Mouse (Mus musculus): ENCODE measurements at regions not wholly inside any gene's neighbourhood (a gene's known extent, or its start where the extent isn't known, plus 50 kb on each side); places are given as distances from the start of the nearest gene placed in this dataset.

DNA sequence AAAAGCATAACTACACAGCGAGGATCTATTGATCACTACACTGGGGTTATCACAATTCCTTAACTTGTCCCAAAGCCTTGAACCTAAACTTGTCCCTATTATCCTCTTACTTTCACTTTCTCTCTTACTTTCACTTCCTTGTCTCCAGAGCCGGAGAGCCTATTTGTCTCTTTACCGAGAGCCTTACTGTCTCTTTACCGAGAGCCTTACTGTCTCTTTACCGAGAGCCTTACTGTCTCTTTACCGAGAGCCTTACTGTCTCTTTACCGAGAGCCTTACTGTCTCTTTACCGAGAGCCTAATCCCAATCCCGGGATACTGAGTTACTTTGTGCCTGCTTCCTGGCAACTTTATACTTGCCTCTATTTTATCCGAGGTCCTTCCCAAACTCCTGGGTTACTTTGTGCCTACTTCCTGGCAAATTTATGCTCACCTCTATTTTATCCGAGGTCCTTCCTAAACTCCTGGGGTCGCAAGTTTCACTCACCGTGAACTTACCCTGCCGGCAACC is 335.3 kb upstream of the Ccng1 start:
- DNase-seq (ENCODE audit: low spot score), result peak; percentile 6

DNA sequence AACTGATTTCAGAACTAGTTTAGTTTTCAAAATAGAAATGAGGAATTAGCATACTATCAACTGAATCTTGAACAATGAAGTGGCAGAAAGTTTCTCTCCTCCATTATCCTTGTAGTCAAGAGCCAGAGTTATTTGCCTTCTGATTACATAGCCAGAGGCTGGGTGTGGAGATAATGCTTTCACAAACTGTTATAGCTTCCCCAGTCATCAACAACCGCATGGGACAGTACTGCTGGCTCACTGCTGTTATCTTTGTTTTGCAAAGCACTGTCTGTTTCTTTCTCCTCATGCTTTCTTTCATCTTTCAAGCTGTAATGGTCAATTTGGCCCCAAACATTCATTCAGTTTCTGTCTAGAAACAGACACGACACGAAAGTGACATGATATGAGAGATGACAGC is 308.5 kb upstream of the Ccng1 start:
- DNase-seq (ENCODE audit: low spot score), result no peak

DNA sequence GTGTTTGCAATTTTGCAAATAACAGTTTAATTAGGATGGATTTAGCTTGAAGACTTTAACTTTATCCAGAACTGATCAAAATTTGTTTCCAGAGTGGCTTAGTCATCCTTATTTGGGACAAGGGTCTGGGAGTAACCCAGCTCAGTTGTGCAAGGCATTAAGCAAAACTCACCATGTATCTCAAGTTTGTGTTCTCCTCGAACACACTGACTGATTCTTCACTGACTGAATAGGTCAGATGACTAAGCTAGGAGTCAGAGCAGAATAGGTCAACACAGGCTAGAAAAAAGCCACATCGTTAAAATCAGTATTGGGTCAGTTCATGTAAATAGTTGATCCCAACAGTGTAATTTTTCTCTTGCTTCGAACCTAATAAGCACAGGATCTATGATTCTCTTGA is 302.7 kb upstream of the Ccng1 start:
- DNase-seq (ENCODE audit: low spot score), result no peak

DNA sequence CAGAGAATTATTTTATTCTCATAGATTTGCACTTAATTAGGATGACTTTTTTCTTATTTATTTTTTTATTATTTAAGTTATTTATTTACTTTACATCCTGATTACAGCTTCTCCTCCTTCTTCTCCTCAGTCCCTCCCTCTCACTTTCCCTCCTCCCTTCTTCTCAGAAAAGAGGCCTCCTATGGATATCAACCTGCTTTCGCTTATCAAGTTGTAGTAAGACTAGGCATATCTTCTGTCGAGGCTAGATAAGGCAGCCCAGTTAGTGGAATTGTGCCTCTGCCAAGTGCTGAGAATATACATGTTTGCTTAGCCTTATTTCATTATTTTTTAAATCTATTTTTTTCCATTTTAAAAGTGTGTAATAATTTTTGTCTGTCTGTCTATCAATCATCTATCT is 274.9 kb upstream of the Ccng1 start:
- DNase-seq (ENCODE audit: low spot score), result no peak

DNA sequence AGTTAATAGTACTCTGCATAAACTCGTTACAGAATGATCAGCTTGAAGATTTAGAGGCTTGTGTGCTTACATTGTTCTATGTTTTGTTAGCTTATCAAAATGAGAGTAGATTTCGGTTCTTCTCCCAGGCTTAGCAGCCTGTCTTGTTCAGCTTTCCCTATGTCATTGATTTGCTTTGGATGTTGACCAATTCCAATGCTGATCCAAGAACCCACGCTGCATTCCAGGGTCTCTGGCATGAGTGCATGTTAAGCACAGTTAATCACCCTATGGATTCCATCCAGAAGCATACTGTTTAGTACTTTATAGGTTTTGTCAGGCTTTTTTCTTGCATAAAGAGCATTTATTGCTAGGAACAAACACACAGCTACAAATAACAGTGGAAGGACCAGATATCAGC is 255.0 kb upstream of the Ccng1 start:
- no peak for DNase-seq (ENCODE audit: low spot score)

DNA sequence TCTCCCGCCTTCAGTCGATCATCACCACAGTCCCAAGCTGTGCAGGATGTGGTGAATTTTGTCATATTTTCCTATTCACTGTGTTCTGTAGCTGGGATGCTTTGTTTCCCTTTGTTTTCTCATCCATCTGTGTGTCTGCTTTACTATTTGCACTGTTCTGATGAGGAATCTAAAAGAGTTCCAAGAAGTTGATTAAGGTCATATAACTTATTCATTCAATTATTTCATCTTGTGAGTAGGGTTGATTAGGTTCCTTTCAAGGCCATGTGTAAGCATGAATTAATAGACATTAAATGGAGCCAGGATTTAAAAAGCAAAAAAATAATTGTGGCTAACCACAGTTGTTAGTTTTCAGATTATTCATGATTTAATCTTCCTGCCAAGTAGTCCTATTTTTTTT is 217.7 kb upstream of the Ccng1 start:
- no peak for DNase-seq (ENCODE audit: low spot score)

DNA sequence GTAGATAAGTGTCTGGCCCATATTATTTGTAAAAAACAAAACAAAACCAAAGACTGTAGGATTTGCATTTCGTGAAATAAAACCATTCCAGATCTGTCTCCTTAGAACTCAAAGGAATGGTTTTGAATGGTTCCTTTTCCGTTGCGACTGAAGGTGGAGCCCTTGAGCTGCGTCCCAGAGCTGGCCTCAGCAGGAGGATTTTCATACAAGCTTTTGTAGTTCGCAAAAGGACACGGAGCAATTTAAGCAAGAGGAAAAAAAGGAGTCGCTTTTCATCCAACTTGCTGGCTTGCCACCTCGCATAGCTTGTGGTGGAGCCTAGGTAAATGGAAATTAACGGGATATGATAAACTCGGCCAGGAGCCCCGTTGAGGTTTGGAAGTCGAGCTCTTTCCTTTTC is 172.1 kb upstream of the Ccng1 start:
- peak; percentile 56 for DNase-seq (ENCODE audit: low spot score)

DNA sequence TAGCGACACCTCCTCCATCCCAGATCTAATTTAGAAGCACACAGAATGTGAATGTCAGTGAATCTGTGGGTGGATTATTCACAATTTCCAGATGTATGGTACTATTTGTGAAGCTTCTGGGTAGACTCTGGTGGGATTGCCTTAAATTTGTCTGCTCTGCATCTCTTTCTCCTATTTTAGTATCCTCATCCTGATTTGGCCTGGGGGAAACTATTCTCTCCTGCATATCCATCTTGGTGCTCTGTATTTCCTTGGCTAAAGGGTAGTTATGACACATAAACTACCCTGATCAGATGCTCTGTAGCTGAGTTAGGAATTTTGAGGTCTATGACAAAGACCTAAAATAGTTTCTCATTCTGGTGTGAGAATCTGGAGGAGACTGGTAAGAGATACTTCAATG is 136.4 kb upstream of the Ccng1 start:
- DNase-seq (ENCODE audit: low spot score), result no peak

DNA sequence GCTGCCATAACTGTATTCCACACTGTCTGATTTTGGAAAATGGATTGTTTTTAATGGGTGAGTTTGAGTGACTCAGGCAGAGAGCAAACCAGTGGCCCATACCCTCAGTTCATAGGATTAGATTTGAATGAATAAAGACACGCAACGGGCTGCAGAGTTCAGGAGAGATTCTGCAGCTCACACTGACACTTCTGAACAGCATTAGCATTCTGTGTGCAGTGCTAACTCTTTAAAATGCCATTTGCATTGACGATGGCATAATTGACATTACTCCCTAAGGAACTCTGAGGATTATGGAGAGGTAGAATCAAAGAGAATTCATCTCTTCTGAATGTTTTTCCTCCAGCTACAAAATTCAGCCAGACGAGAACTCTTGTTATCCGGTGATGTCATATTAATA is 129.4 kb upstream of the Ccng1 start:
- DNase-seq (ENCODE audit: low spot score), result no peak

DNA sequence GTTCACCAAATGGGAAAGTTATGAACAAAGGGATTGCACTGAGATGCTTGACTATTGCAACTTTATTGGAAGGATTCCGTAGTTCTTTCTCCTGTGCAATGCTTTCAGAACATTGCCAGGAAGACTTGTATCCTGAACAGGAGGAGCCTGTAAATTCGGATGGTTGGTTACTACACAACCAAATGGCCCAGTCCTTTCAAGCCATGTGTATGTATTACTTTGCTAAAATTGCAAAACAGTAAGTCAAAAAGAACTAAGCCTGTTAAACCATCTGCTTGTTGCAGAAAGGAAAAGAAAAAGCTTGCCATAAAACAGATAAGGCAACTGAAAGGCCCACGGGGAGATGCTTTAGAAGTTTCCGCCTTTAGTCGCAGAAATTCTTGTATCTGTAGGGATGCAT is 124.5 kb upstream of the Ccng1 start:
- DNase-seq (ENCODE audit: low spot score), result no peak

DNA sequence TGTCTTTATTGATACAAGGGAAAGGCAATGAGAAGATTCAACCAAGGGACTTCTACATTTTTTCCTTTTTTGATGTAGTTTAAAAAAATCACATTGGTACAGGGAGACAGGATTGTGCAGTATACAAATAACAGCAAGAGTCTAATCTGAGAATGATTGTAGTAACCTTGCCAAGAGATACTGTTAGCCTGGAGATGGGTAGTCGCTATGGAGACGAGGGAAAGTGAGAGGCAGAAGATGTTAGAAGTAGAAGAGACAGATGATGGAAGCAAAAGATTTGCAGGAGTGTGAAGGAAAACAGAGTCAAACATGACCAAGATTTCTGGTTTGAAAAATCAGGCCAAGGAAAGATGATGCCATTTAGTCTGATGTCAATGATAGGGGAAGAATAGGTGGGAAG is 117.9 kb upstream of the Ccng1 start:
- DNase-seq (ENCODE audit: low spot score), result peak; percentile 14

DNA sequence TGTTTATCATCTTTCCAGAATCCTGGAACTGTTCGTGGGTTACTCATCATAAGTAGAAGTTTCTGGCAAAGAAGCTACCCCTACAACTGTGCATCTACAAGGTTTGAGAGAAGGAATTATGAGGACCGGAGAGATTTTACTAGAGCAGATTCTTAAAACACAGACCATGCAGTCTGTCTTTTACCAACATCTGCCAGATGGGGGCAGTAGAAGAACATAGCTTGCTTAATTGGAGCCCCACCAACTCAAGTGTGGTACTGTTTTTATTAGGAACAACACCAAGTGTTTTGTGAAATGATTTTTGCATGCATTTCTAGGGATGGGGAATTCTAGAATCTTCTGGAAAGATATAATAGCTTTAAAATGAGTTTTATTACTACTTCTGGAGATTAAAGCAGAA is 110.6 kb upstream of the Ccng1 start:
- peak; percentile 78 for DNase-seq (ENCODE audit: low spot score)

DNA sequence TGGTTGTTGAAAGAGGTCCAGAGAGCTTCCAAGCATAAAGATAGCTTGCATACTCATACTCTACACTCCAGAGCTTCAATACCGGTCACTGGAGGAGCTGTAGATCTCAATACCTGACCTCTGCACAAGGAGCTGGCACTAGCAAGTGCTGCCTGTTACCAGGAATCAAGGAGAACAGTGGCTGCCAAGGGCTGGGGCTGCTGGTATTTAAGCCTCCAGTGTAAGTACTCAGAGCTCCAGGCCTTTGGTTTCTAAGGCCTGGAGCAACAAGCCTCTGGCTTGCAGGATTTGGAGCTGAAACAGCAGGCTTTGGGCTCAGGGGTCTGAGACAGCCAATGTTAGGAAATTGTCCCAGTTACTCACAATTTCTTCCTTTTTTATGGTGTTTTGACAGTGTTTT is 96.2 kb upstream of the Ccng1 start:
- no peak for DNase-seq (ENCODE audit: low spot score)

DNA sequence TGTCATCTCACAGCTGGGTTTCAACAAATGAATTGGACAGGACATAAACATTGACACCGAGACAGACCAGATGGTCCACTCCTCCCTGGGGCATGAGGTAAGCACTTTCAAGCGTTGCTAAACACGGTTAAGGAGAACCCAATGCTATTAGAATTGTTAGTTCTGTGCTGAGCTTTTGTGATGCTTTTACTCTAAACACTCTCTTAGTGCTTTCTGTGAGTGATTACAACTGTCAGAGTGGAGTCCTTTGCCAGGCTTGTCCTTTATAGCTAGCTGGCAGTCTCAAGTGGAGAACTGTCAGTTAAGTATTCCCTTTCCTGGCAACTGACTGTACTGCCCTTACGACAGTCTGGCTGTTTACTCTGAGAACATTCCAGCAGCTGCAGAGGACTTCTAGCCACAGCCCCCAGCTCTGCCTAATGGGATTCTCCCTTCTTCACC is 95.6 kb upstream of the Ccng1 start:
- DNase-seq (ENCODE audit: low spot score), result no peak

DNA sequence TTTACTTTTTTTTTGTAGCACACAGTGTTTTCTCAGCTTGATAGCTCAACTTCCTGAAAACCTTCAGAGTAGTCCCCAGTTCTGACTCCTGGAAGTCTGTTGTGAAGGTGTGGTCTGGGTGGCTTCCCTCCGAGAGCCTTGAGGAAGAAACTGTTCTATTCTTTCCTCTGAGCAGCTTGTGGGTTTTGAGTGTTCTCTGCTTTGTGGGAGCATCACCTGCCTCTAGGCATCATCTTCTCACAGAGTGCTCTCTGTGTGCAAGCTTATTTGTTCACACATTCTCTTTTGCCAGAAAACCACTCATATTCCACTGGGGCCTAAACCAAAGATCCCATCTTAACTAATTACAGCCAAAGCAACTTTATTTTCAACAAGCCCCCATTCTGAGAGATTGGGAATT is 91.5 kb upstream of the Ccng1 start:
- no peak for DNase-seq (ENCODE audit: low spot score)

DNA sequence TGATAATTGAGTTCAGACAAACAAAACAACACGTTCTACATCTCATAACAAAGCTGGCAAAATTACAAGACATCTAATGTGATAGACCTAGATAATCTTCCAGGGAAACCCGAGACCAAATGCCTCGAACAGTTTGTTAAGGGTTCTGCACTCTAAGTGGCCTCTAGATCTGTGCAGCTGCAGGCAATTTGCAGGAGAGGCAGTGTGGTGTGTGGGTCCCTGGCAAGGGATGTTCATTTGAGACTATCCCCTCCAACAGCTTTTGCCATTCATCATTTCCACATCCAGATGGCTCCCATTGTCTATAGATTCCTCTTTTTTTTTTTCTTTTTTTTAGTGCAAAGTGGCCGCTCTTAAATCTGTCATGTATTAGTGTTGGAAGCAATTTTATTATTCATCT is 80.3 kb upstream of the Ccng1 start:
- DNase-seq (ENCODE audit: low spot score), result no peak
